Mouse (Mus musculus) limb, embryonic 10.5 days (tissue): ENCODE results near the gene Rassf1. TPM values are rescaled to one million over a fixed set of nuclear protein-coding genes. Genes with fewer than 3 reads are reported as not detected.

Experiments used
- DNase-seq: peaks from one replicate; pipeline ENCODE4 v3.0.0-alpha.2; 2017; ENCODE audit warnings: low spot score
- H3K27ac ChIP-seq: fragments of 300-500 bp; sonication (generic); 2 replicates; pipeline ENCODE4 v1.5.1; 2016; ENCODE audit warnings: mild to moderate bottlenecking
- H3K27me3 ChIP-seq: fragments of 300-500 bp; sonication (generic); 2 replicates; pipeline ENCODE4 v1.6.1; 2016; ENCODE audit warnings: low read depth, mild to moderate bottlenecking; ENCODE audit not compliant: poor library complexity, severe bottlenecking
- H3K36me3 ChIP-seq: fragments of 300-500 bp; sonication (generic); 2 replicates; pipeline ENCODE4 v1.6.1; 2016; ENCODE audit warnings: mild to moderate bottlenecking, moderate library complexity
- H3K4me1 ChIP-seq: fragments of 300-500 bp; sonication (generic); 2 replicates; pipeline ENCODE4 v1.6.1; 2016
- H3K4me3 ChIP-seq: fragments of 300-500 bp; sonication (generic); 2 replicates; pipeline ENCODE4 v1.5.1; 2016; ENCODE audit warnings: mild to moderate bottlenecking, moderate library complexity
- H3K9me3 ChIP-seq: fragments of 300-500 bp; sonication (generic); replicated peaks from 2 replicates; pipeline ENCODE4 v1.6.1; 2016; ENCODE audit warnings: mild to moderate bottlenecking
- WGBS: fragments of 180-500 bp; shearing (Covaris S2); methylation state at CpG from one replicate; pipeline ENCODE4 v1.1.7; 2016; 5-methylcytosine and 5-hydroxymethylcytosine counted together
- polyA plus RNA-seq: library from polyadenylated mRNA; unstranded; fragments of >200 nt; fragmentation: Nextera tagmentation; extraction: Ambion mirVana; gene quantifications from 2 replicates; pipeline ENCODE4 v1.2.1, GENCODE M21; 2016

Gene Rassf1
- polyA plus RNA-seq, 1 experiment from 2014 or later, result 57.4 TPM

DNA sequence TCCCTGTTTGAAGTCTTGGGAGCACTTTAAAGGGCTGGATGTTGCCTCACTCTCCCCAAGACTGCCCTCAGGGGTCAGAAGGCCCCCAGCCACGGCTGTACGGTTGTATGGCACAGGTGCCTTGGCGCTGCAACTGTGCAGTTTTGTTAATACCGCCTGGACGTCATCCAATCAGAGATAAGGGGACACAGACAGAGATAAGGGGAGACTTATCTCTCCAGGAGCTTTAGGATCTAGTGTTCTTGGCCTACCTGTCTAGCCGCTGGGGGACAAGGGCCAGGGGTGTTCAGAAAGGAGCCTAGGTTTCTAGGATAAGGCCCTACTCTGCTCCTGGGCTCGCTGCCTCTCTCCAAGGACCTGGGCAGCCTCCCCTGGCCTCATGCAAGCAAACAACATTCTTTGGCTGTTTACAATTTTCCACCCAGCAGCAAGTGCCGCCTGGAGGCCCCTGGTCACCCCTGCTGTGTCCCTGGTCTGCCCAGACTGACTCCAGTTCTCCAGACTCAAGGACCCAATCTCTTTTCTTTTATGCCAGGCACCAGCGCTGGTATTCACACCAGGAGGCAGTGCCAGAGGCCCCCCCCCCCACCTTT, 56.4 kb downstream of the Rassf1 start:
- H3K4me3 ChIP-seq, result no peak overlapping the region; the same call in 1 of the 2 replicates
- peak overlapping the region; percentile 82 for H3K27ac ChIP-seq
- no peaks in the 10 kb centered on the region for H3K9me3 ChIP-seq
- peaks cover 12% of the 10 kb centered on the region for H3K27me3 ChIP-seq
- DNase-seq, result no peak
- 59% methylated on average over 9 of the region's 9 CpGs for WGBS
- no peaks in the 10 kb centered on the region for H3K36me3 ChIP-seq
- peaks cover 91% of the 10 kb centered on the region for H3K4me1 ChIP-seq

- Histone ChIP-seq H3K9me3 (no peaks in the 10 kb centered on the region), H3K4me3 (peak within 1 kb of the TSS; percentile 24; the same call in 1 of the 2 replicates), H3K27ac (peak within 1 kb of the TSS; percentile 82), H3K27me3 (peaks cover 2% of the 10 kb centered on the region; the same call in 1 of the 2 replicates), H3K4me1 (peaks cover 88% of the 10 kb centered on the region), H3K36me3 (peaks cover 4% of the 10 kb centered on the region)
- no peak for DNase-seq
- WGBS, result 40% methylated on average over 12 of the region's 12 CpGs
Observed at GRCm38 (mm10) chr9:107608741-107609432, 57.5 kb downstream of the Rassf1 start, which contains the start of gene Sema3b. Gene Sema3b (minus strand): TSS chr9:107609229.

DNA sequence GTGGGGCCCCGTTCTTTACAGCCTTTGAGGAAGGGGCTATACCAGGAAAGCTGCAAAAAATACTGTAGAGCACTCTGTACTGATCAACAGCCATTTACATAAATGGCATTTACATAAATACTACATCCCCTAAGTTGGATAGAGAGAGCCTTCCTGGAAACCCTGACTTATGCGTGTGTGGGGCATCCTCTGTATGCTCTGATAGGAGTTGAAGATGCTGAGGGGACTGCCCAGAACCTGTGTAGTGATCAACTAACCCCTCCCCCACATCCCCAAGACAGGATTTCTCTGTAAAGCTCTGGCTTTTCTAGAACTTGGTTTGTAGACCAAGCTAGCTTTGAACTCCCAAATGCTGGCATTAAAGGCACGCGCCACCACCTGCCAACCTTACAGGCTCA, 58.1 kb downstream of the Rassf1 start:
- peak overlapping the region; percentile 82 for H3K27ac ChIP-seq
- no peak for DNase-seq
- no peaks in the 10 kb centered on the region; the same call in 1 of the 2 replicates for H3K27me3 ChIP-seq
- 63% methylated on average over 4 of the region's 4 CpGs for WGBS
- no peak overlapping the region; the same call in 1 of the 2 replicates for H3K4me3 ChIP-seq
- peaks cover 82% of the 10 kb centered on the region for H3K4me1 ChIP-seq
- no peaks in the 10 kb centered on the region for H3K9me3 ChIP-seq
- H3K36me3 ChIP-seq, result peaks cover 9% of the 10 kb centered on the region

DNA sequence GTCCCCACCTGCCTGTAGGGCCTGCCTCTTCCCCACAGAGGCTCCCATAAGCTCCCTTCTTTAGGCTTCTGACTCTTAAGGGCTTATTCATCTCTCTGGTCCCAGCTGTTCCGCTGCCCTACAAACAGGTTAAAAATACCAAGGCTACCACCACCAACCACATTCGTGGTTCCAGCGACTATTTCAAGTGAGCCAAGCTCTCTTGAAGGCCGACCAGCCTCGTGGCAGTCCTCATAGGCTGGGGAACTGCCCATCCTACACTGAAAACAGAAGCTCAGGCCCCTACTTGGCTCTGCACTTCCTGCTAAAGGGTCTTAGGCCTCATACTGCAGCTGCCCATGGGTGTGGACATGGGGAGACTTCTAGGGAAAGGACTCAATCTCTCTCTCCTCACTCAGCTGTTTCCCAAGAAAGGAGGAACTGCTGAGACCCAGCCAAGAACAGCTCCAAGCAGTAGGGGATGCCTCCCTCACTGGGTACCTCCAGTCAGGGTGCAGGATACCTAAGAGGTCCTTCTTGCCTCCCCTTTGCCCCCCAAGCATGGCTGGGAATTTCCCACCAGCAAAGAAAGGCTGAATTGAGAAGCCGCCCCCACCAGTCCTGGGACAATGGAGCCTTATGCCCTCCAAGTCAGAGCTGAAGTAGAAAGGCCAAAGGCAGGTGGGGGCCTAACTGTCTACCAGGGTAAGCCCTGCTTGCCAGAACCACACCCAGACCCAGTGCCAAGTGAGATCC, 60.3 kb downstream of the Rassf1 start:
- Histone ChIP-seq H3K9me3 (no peaks in the 10 kb centered on the region), H3K27me3 (no peaks in the 10 kb centered on the region; the same call in 1 of the 2 replicates), H3K4me1 (peaks cover 60% of the 10 kb centered on the region), H3K27ac (peak overlapping the region; percentile 93), H3K36me3 (peaks cover 31% of the 10 kb centered on the region), H3K4me3 (peak overlapping the region; percentile 55)
- DNase-seq, result no peak
- WGBS, result 84% methylated on average over 6 of the region's 6 CpGs

Other genes with a start within 250 kb of the Rassf1 start
- gene Hemk1, start 213.2 kb upstream of the Rassf1 start, polyA plus RNA-seq, result 10.3 and 12.2 TPM in 2 replicates
- gene 6430571L13Rik, start 211.0 kb upstream of the Rassf1 start, polyA plus RNA-seq, result 0.72 and 0.74 TPM in 2 replicates
- gene Cacna2d2, start 151.9 kb upstream of the Rassf1 start, polyA plus RNA-seq, result 0.20 and 0.34 TPM in 2 replicates
- 41.3 and 43.5 TPM in 2 replicates for gene Tmem115, start 17.6 kb upstream of the Rassf1 start, polyA plus RNA-seq
- gene Cyb561d2, start 9.4 kb upstream of the Rassf1 start, polyA plus RNA-seq, result 13.2 and 15.8 TPM in 2 replicates
- 34.0 and 37.3 TPM in 2 replicates for gene Nprl2, start 9.3 kb upstream of the Rassf1 start, polyA plus RNA-seq
- 0.25 and 0.33 TPM in 2 replicates for gene Zmynd10, start 4.3 kb upstream of the Rassf1 start, polyA plus RNA-seq
- 60.4 and 62.5 TPM in 2 replicates for gene Tusc2, start 11.7 kb downstream of the Rassf1 start, polyA plus RNA-seq
- 160 and 168 TPM in 2 replicates for gene Hyal2, start 16.4 kb downstream of the Rassf1 start, polyA plus RNA-seq
- 7.9 and 10.2 TPM in 2 replicates for gene Hyal1, start 25.4 kb downstream of the Rassf1 start, polyA plus RNA-seq
- 20.1 and 22.5 TPM in 2 replicates for gene Naa80, start 27.3 kb downstream of the Rassf1 start, polyA plus RNA-seq
- gene Hyal3, start 29.3 kb downstream of the Rassf1 start, polyA plus RNA-seq, result 0.56 and 0.82 TPM in 2 replicates
- 55.0 and 69.4 TPM in 2 replicates for gene Ifrd2, start 36.1 kb downstream of the Rassf1 start, polyA plus RNA-seq
- 2.2 and 3.6 TPM in 2 replicates for gene Sema3b, start 57.7 kb downstream of the Rassf1 start, polyA plus RNA-seq
- 355 and 403 TPM in 2 replicates for gene Gnai2, start 83.8 kb downstream of the Rassf1 start, polyA plus RNA-seq
- gene Slc38a3, start 118.0 kb downstream of the Rassf1 start, polyA plus RNA-seq, result 3.9 and 4.3 TPM in 2 replicates
- gene Gnat1, start 128.2 kb downstream of the Rassf1 start, polyA plus RNA-seq, result 2.6 and 3.3 TPM in 2 replicates
- gene Sema3f, start 158.9 kb downstream of the Rassf1 start, polyA plus RNA-seq, result 31.7 and 33.6 TPM in 2 replicates
- gene Rbm5, start 219.4 kb downstream of the Rassf1 start, polyA plus RNA-seq, result 164 and 214 TPM in 2 replicates